Mouse (Mus musculus) kidney, adult 2 months (tissue): ENCODE measurements around the gene Phyhipl. TPM values are rescaled to one million over a fixed set of nuclear protein-coding genes. Genes with fewer than 3 reads are reported as not detected.

ENCODE experiments used
- DNase-seq: peaks from one replicate; pipeline ENCODE4 v3.0.0; 2021
- H3K27ac ChIP-seq: fragments of 200-500 bp; 2 replicates; pipeline ENCODE4 v1.5.1; 2012; ENCODE audit warnings: low read depth, low read length, control low read depth, inconsistent platforms; ENCODE audit not compliant: insufficient read depth
- H3K27me3 ChIP-seq: fragments of 200-500 bp; replicated peaks from 2 replicates; pipeline ENCODE4 v1.6.1; 2012; ENCODE audit warnings: mild to moderate bottlenecking, moderate library complexity, low read length, inconsistent platforms; ENCODE audit not compliant: control insufficient read depth, insufficient read depth
- H3K36me3 ChIP-seq: fragments of 200-500 bp; 2 replicates; pipeline ENCODE4 v1.6.1; 2012; ENCODE audit warnings: mild to moderate bottlenecking, moderate library complexity, low read length, inconsistent platforms; ENCODE audit not compliant: control insufficient read depth, insufficient read depth
- H3K4me1 ChIP-seq: fragments of 200-500 bp; 2 replicates; pipeline ENCODE4 v1.6.1; 2011; ENCODE audit warnings: low read length; ENCODE audit not compliant: control insufficient read depth, insufficient read depth
- H3K4me3 ChIP-seq: fragments of 200-500 bp; 2 replicates; pipeline ENCODE4 v1.5.1; 2011; ENCODE audit warnings: mild to moderate bottlenecking, low read depth, low read length, control low read depth; ENCODE audit not compliant: insufficient read depth
- CTCF ChIP-seq: fragments of 200-500 bp; conservative IDR thresholded peaks from 2 replicates; pipeline ENCODE4 v1.5.1; 2011; ENCODE audit warnings: low read depth, mild to moderate bottlenecking, control low read depth, low read length, moderate library complexity, mixed read lengths; ENCODE audit not compliant: insufficient read depth, insufficient read length
- POLR2A ChIP-seq: fragments of 200-500 bp; IDR thresholded peaks from one replicate; pipeline ENCODE4 v1.6.1; 2011; ENCODE audit warnings: low read depth, low read length, control low read depth
- WGBS: fragments of 180-500 bp; shearing (Covaris S2); methylation state at CpG from one replicate; pipeline ENCODE4 v1.1.7; 2018; 5-methylcytosine and 5-hydroxymethylcytosine counted together
- polyA plus RNA-seq: library from polyadenylated mRNA; depleted of rRNA; stranded (reverse); fragments of >200 nt; gene quantifications from 2 replicates; pipeline ENCODE4 v1.2.3, GENCODE M21; 2012

The Phyhipl gene
- polyA plus RNA-seq, 1 experiment = 75.4 TPM

- H3K4me1 ChIP-seq = peaks cover 6% of the 10 kb centered on the region; the same call in 1 of the 2 replicates
- peak overlapping the region; percentile 86 for H3K4me3 ChIP-seq
- TF ChIP-seq POLR2A = no peak
- TF ChIP-seq CTCF = no peak
- H3K27ac ChIP-seq = peak overlapping the region; percentile 46; the same call in 1 of the 2 replicates
- peak; percentile 55 for DNase-seq
- H3K27me3 ChIP-seq = no peaks in the 10 kb centered on the region
- under 1% methylated on average over 44 of the region's 48 CpGs for WGBS
- no peaks in the 10 kb centered on the region for H3K36me3 ChIP-seq
These were observed 57.1 kb downstream of the Phyhipl start for GRCm38 (mm10) chr10:70598516-70599125.

DNA sequence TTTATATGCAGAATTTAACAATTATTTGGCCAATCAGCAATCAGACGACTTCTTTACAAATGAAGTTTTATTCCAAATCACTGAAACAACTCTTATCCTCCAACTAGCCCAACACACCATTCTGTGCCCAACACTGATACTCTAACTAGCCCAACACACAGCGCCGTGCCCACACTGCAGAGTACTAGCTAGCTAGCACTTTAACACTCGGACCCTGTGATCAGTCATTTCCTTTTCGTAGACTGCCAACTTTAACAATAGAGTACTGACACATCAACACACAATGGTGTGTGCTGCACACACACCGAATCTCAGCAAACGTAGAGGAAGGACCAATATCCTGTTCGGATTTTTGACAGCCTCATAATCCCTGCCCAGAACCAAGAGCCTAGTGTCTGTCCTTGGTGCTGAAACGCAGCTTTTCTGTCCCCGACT is 57.7 kb downstream of the Phyhipl start:
- H3K36me3 ChIP-seq = no peaks in the 10 kb centered on the region
- H3K27ac ChIP-seq = no peak overlapping the region
- no peak for TF ChIP-seq POLR2A
- TF ChIP-seq CTCF = no peak
- H3K4me3 ChIP-seq = peak overlapping the region; percentile 86
- peak; percentile 69 for DNase-seq
- H3K4me1 ChIP-seq = peaks cover 6% of the 10 kb centered on the region; the same call in 1 of the 2 replicates
- no peaks in the 10 kb centered on the region for H3K27me3 ChIP-seq
- 18% methylated on average over 10 of the region's 10 CpGs for WGBS

GRCm38 (mm10) chr10:70594007-70594406 is 61.8 kb downstream of the Phyhipl start:
- 57% methylated on average over 1 of the region's 1 CpGs for WGBS
- TF ChIP-seq CTCF (no peak; the same call in 1 of the 2 replicates), POLR2A (no peak)

GRCm38 (mm10) chr10:70586876-70587405 is 68.8 kb downstream of the Phyhipl start:
- Histone ChIP-seq H3K36me3 (no peaks in the 10 kb centered on the region), H3K4me1 (peaks cover 19% of the 10 kb centered on the region; the same call in 1 of the 2 replicates), H3K27ac (peak overlapping the region; percentile 84), H3K27me3 (no peaks in the 10 kb centered on the region), H3K4me3 (no peak overlapping the region)
- TF ChIP-seq POLR2A (no peak), CTCF (no peak)
- peak; percentile 69 for DNase-seq
- 61% methylated on average over 3 of the region's 3 CpGs for whole genome bisulfite sequencing

More at GRCm38 (mm10) chr10:70594007-70594406, 61.8 kb downstream of the Phyhipl start:
- DNase-seq = peak; percentile 74
- Histone ChIP-seq H3K4me3 (no peak overlapping the region), H3K27ac (0 out of 2 replicates have a peak overlapping the region, but pooled peaks have one; percentile 25), H3K36me3 (no peaks in the 10 kb centered on the region), H3K4me1 (peaks cover 3% of the 10 kb centered on the region; the same call in 1 of the 2 replicates), H3K27me3 (no peaks in the 10 kb centered on the region)

- Histone ChIP-seq H3K4me3 (no peak overlapping the region), H3K27me3 (no peaks in the 10 kb centered on the region), H3K27ac (peak overlapping the region; percentile 83), H3K4me1 (peaks cover 19% of the 10 kb centered on the region; the same call in 1 of the 2 replicates), H3K36me3 (no peaks in the 10 kb centered on the region)
- no peak for TF ChIP-seq CTCF
- TF ChIP-seq POLR2A = no peak
- DNase-seq = peak; percentile 76
- 57% methylated on average over 1 of the region's 1 CpGs for WGBS
These were observed 71.6 kb downstream of the Phyhipl start for GRCm38 (mm10) chr10:70584171-70584570.

GRCm38 (mm10) chr10:70581556-70582211 is 74.1 kb downstream of the Phyhipl start:
- H3K4me1 ChIP-seq = peaks cover 22% of the 10 kb centered on the region; the same call in 1 of the 2 replicates
- WGBS = 60% methylated on average over 7 of the region's 7 CpGs
- no peak for DNase-seq
- no peak overlapping the region for H3K4me3 ChIP-seq
- no peaks in the 10 kb centered on the region for H3K36me3 ChIP-seq
- no peaks in the 10 kb centered on the region for H3K27me3 ChIP-seq
- no peak for TF ChIP-seq CTCF
- no peak for TF ChIP-seq POLR2A
- no peak overlapping the region for H3K27ac ChIP-seq

DNA sequence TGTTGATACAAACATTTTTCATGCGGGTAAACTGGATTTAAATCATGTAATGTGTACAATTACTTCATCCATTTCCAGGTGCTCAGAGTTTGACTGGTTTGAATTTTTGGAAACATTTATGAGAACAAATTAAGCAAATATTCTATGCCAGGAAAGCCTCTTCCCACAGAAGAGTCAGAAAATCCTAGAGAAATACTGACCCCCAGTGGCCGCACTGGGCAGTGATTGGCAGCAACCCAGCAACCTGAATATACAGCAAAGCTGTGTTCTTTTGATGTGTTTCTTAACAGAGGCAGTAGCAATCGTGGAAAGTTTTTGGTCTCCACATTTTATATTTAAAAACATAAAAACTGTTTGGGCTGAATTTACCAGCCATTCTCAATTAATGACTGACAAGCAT is 92.1 kb downstream of the Phyhipl start:
- no peak overlapping the region for H3K27ac ChIP-seq
- no peak overlapping the region for H3K4me3 ChIP-seq
- WGBS = 21% methylated on average over 3 of the region's 3 CpGs
- DNase-seq = peak; percentile 70
- H3K4me1 ChIP-seq = no peaks in the 10 kb centered on the region
- TF ChIP-seq POLR2A (no peak), CTCF (peak; percentile 78)
- H3K27me3 ChIP-seq = no peaks in the 10 kb centered on the region
- no peaks in the 10 kb centered on the region for H3K36me3 ChIP-seq
